Mouse (Mus musculus): ENCODE results near the gene Ccnd3.

Gene Ccnd3

GRCm38 (mm10) chr17:47504941-47505346 is at the start of gene Ccnd3:
Ccnd3 (plus strand) TSS chr17:47505051.
- DNase-seq (ENCODE audit: low read depth) = peak; percentile 67

- no peak for DNase-seq (ENCODE audit: low read depth)
Measured at GRCm38 (mm10) chr17:47458310-47458709, 46.5 kb upstream of the Ccnd3 start.

- no peak for DNase-seq (ENCODE audit: low read depth)
Measured at GRCm38 (mm10) chr17:47458936-47459335, 45.9 kb upstream of the Ccnd3 start.

GRCm38 (mm10) chr17:47459341-47459919 is 45.4 kb upstream of the Ccnd3 start:
- no peak for DNase-seq (ENCODE audit: low read depth)

- no peak for DNase-seq (ENCODE audit: low read depth)
Measured at GRCm38 (mm10) chr17:47461688-47462087, 43.2 kb upstream of the Ccnd3 start.

GRCm38 (mm10) chr17:47462209-47462608 is 42.6 kb upstream of the Ccnd3 start:
- no peak for DNase-seq (ENCODE audit: low read depth)

GRCm38 (mm10) chr17:47462728-47463388 is 42.0 kb upstream of the Ccnd3 start:
- DNase-seq (ENCODE audit: low read depth) = no peak

GRCm38 (mm10) chr17:47464248-47464965 is 40.4 kb upstream of the Ccnd3 start:
- no peak for DNase-seq (ENCODE audit: low read depth)

GRCm38 (mm10) chr17:47465016-47465415 is 39.8 kb upstream of the Ccnd3 start:
- no peak for DNase-seq (ENCODE audit: low read depth)

- DNase-seq (ENCODE audit: low read depth) = no peak
Measured at GRCm38 (mm10) chr17:47466284-47466683, 38.6 kb upstream of the Ccnd3 start.

GRCm38 (mm10) chr17:47467659-47468058 is 37.2 kb upstream of the Ccnd3 start:
- DNase-seq (ENCODE audit: low read depth) = no peak

- DNase-seq (ENCODE audit: low read depth) = no peak
Measured at GRCm38 (mm10) chr17:47468063-47468462, 36.8 kb upstream of the Ccnd3 start.

GRCm38 (mm10) chr17:47468466-47468865 is 36.4 kb upstream of the Ccnd3 start:
- no peak for DNase-seq (ENCODE audit: low read depth)

- DNase-seq (ENCODE audit: low read depth) = no peak
Measured at GRCm38 (mm10) chr17:47469642-47470041, 35.2 kb upstream of the Ccnd3 start.

- no peak for DNase-seq (ENCODE audit: low read depth)
Measured at GRCm38 (mm10) chr17:47470121-47470520, 34.7 kb upstream of the Ccnd3 start.

GRCm38 (mm10) chr17:47470686-47471085 is 34.2 kb upstream of the Ccnd3 start:
- DNase-seq (ENCODE audit: low read depth) = no peak

- peak; percentile 29 for DNase-seq (ENCODE audit: low read depth)
Measured at GRCm38 (mm10) chr17:47472435-47473350, 32.2 kb upstream of the Ccnd3 start.

- peak; percentile 56 for DNase-seq (ENCODE audit: low read depth)
Measured at GRCm38 (mm10) chr17:47473434-47473974, 31.3 kb upstream of the Ccnd3 start.

GRCm38 (mm10) chr17:47474250-47474649 is 30.6 kb upstream of the Ccnd3 start:
- no peak for DNase-seq (ENCODE audit: low read depth)

GRCm38 (mm10) chr17:47475181-47475580 is 29.7 kb upstream of the Ccnd3 start:
- DNase-seq (ENCODE audit: low read depth) = no peak

GRCm38 (mm10) chr17:47475714-47476113 is 29.1 kb upstream of the Ccnd3 start:
- peak; percentile 43 for DNase-seq (ENCODE audit: low read depth)

GRCm38 (mm10) chr17:47479887-47480286 is 25.0 kb upstream of the Ccnd3 start:
- peak; percentile 15 for DNase-seq (ENCODE audit: low read depth)

Data from 416B (cell line).